Mouse (Mus musculus): ENCODE results near the gene Cbx6. TPM values are rescaled to one million over a fixed set of nuclear protein-coding genes. Genes with fewer than 3 reads are reported as not detected.
"Not testable (repeated sequence)": the region's sequence is repeated elsewhere in the genome, so short reads cannot be mapped to it uniquely, and the experiment has no call there.

Gene Cbx6
- polyA plus RNA-seq, 1 experiment from 2014 or later: 60.8 TPM

DNA sequence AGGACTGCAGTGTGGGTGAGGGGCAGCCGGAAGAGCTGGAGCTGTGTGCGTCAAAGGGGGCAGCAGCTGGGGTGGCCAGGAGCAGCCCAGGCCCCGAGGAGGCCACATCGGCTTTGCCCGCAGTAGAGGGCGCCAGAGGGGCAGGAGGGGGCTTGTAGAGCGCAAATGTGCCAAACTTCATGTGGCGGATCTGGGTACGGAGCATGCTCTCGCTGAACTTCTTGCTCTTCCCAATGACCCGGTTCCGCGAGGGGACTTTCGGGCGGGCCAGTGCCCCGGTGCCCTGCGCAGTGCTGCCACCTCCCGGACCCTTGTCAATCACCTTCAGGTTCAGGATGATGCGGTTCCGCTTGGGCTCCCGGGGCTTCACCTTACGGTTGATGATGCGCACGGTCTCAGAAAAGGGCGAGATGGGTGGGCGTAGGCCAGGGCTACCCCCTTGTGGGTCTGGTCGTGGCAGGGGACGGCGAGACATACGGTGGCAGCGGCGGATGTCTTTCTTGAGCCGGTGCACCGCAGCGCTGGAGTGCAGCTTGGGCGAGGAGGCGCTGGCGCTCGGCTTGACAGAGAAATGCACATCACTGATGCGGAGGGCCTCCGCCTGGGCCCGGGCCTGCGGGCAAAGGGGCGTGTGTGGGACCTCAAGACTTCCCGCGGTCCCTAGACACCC is 6.0 kb downstream of the Cbx6 start:
- Histone ChIP-seq H3K4me3 (no peak overlapping the region), H3K9me3 (no peaks in the 10 kb centered on the region), H3K36me3 (peaks cover 7% of the 10 kb centered on the region; the same call in 1 of the 2 replicates), H3K27me3 (no peaks in the 10 kb centered on the region), H3K9ac (peak overlapping the region; percentile 25), H3K4me1 (replicated peaks) (peaks cover 87% of the 10 kb centered on the region), H3K4me2 (peak overlapping the region; percentile 39), H3K27ac (replicated peaks) (no peak overlapping the region)
- ATAC-seq (ENCODE audit: low FRiP score, low read depth): no peak
- 53% methylated on average over 46 of the region's 46 CpGs for WGBS

DNA sequence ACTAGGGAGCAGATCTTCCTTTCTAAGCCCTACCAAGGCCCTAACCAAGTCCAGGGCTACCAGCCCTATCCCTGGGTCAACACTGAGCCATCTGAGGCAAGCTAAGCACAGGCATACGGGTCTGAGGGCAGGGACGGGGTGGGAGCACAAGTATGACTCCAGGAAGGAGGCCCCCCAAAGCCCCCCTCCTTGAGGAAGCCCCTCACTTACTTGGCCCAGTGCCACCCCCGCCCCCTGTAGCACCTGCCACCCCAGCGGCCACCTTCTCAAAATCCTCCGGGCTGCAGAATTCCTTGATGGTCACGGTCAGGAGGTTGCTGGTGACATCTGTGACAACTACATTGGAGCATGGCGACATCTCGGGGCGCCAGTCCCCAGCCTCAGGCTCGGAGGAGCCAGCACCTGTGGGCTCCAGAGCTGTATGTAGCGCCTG is 6.7 kb downstream of the Cbx6 start:
- ATAC-seq (ENCODE audit: low FRiP score, low read depth): no peak
- 0 out of 2 replicates have a peak overlapping the region, but pooled peaks have one; percentile 0 for H3K9ac ChIP-seq
- WGBS: 73% methylated on average over 11 of the region's 11 CpGs
- H3K4me2 ChIP-seq: peak overlapping the region; percentile 39; the same call in 1 of the 2 replicates
- H3K9me3 ChIP-seq: no peaks in the 10 kb centered on the region
- no peak overlapping the region for H3K27ac ChIP-seq (replicated peaks)
- H3K4me1 ChIP-seq (replicated peaks): peaks cover 85% of the 10 kb centered on the region
- no peaks in the 10 kb centered on the region for H3K27me3 ChIP-seq
- H3K36me3 ChIP-seq: peaks cover 7% of the 10 kb centered on the region; the same call in 1 of the 2 replicates
- no peak overlapping the region for H3K4me3 ChIP-seq

DNA sequence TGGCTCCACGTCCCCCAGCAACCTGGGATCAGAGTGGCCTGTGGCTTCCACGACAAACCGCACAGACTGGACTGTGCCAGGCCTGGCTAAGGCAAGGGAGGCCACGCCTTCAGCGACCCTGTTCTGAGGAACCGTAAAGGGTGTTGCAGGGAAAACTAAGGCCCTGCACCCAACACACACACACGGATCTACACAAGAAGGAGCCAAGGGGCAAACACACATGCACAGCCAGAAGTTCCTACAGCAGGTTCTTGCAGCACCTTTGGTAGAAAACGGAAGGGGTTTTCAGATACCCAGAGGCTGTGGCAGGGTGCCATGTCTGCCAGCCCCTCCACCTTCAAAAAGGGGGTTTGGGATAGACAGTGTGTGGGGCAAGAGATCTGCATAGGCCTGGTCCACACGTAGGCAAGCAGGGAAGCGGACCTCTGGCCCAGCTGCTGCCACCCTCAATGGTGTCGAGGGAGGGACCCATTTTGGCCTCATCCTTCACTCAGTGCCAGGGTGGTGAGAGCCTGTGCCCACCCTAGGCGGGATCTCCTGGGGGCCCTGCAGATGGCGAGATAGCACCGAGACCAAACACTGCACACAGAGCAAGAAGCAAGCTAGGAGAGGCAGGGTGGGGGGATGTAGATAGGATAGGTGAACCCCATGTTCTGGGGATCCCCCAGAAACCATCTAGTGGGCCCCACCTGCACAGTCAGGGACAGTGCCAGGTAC is 7.3 kb downstream of the Cbx6 start:
- no peak overlapping the region for H3K9ac ChIP-seq
- H3K36me3 ChIP-seq: peaks cover 7% of the 10 kb centered on the region; the same call in 1 of the 2 replicates
- peaks cover 85% of the 10 kb centered on the region for H3K4me1 ChIP-seq (replicated peaks)
- 88% methylated on average over 14 of the region's 14 CpGs for WGBS
- H3K27me3 ChIP-seq: no peaks in the 10 kb centered on the region
- no peak overlapping the region for H3K4me3 ChIP-seq
- H3K9me3 ChIP-seq: no peaks in the 10 kb centered on the region
- H3K27ac ChIP-seq (replicated peaks): no peak overlapping the region
- H3K4me2 ChIP-seq: no peak overlapping the region
- 0 out of 2 replicates have a peak, but pooled peaks have one; percentile 5 for ATAC-seq (ENCODE audit: low FRiP score, low read depth)

DNA sequence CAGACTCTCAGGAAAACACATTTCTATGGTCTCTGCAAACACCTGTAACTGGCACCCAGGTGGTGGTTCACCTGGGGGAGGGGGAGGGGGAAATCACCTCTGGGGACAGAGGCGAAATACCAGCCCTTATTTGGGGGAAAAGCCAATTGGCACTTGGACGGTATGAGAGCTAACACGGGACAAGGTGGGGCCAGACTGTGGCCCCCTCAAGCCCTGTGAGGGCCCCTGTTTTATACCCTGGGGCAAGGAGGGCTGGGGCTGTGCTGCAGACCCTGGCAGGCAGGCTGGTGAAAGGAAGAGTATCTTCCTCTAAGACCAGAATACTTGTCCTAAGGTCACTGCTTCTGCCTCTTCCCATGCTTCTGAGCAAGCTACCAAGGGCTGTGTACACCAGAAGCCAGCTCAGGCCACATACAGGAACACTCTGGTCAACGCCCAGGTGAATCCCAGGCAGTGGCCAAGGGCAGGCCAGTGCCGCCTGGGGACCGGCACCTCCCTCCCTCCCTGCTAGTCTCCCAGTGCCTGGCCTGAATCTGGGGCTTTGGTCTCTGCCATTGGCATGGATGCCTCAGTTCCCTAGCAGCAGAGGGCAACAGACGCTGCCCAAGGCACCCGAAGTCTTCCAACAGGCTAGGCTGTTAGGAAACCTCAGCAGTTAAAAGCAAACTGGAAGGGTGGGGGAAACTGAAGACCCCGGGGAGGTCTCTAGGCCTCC is 8.1 kb downstream of the Cbx6 start:
- Histone ChIP-seq H3K4me2 (no peak overlapping the region), H3K27ac (replicated peaks) (no peak overlapping the region), H3K9ac (no peak overlapping the region), H3K27me3 (no peaks in the 10 kb centered on the region), H3K4me1 (replicated peaks) (peaks cover 77% of the 10 kb centered on the region), H3K4me3 (no peak overlapping the region), H3K9me3 (no peaks in the 10 kb centered on the region), H3K36me3 (peaks cover 2% of the 10 kb centered on the region; the same call in 1 of the 2 replicates)
- no peak for ATAC-seq (ENCODE audit: low FRiP score, low read depth)
- WGBS: 91% methylated on average over 9 of the region's 9 CpGs

DNA sequence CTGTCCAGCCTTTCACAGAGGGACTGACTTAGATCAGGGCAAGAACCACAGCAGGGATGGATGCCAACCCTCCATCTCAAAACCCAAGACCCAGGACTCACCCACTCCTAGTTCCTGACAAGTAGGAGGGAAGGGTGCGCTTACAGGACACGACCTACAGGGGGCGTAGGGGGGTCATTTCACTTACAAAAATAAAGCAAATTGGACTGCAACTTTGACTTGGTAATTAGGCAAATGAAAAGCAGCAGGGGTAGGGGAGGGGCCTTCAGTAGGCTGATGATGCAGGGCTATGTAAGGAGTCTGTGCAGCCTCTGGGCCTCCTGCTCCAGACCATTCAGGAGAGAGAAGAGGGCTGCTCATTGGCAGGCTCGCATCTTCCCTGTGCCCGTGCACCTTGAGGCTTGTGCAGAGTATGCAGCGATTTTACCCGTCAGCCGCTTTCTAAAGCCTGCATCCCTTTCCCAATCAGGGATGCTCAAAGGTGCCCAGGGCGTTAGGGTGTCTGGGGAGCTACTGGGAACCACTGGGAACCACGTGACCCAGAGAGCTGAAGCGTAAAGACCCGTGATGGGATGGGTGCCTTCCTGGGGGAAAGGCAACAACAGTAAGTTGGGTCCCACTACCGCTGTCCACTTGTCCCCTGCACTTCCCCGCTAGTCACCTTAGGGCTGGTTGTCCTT is 9.2 kb downstream of the Cbx6 start:
- no peaks in the 10 kb centered on the region for H3K27me3 ChIP-seq
- peaks cover 2% of the 10 kb centered on the region; the same call in 1 of the 2 replicates for H3K36me3 ChIP-seq
- no peak for ATAC-seq (ENCODE audit: low FRiP score, low read depth)
- no peak overlapping the region for H3K9ac ChIP-seq
- no peaks in the 10 kb centered on the region for H3K9me3 ChIP-seq
- H3K27ac ChIP-seq (replicated peaks): peak overlapping the region; percentile 51; the same call in 1 of the 2 replicates
- no peak overlapping the region for H3K4me2 ChIP-seq
- no peak overlapping the region for H3K4me3 ChIP-seq
- peaks cover 68% of the 10 kb centered on the region for H3K4me1 ChIP-seq (replicated peaks)
- 52% methylated on average over 14 of the region's 14 CpGs for WGBS

DNA sequence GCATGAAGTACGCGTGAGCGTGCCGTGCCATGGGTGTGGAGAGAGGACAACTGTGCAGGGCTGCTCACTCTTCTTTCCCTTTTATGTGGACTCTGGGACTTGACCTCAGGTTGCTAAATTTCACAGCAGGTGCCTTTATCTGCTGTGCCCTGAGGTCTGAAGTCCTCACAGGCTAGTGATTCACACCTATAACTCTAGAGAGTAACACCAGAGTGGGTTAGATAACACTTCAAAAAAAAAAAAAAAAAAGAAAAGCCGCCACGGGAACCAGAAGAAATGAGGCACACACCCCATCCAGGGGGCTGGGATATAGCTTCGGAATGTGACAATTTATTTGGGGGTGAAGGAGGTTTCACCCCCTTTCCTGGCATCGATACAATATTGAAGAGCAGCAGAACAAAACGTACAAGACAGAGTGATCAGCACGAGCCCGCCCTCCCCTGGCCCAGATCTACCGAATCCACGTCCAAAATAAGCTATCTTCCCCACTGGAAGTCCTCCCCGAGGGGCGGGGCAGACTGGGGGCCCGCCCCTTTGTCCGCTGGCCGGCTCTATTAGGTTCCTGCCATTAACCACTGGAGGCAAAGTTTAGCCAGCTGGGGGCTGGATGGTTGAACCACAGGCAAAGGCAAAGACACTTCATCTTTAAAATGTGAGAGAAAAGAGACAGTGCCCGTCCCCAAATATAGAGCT is 10.8 kb downstream of the Cbx6 start:
- 78% methylated on average over 19 of the region's 19 CpGs for WGBS
- Histone ChIP-seq H3K27me3 (no peaks in the 10 kb centered on the region), H3K27ac (replicated peaks) (no peak overlapping the region), H3K36me3 (peaks cover 2% of the 10 kb centered on the region; the same call in 1 of the 2 replicates), H3K9me3 (no peaks in the 10 kb centered on the region), H3K4me3 (no peak overlapping the region), H3K9ac (no peak overlapping the region), H3K4me2 (no peak overlapping the region), H3K4me1 (replicated peaks) (peaks cover 54% of the 10 kb centered on the region)
- no peak for ATAC-seq (ENCODE audit: low FRiP score, low read depth)

DNA sequence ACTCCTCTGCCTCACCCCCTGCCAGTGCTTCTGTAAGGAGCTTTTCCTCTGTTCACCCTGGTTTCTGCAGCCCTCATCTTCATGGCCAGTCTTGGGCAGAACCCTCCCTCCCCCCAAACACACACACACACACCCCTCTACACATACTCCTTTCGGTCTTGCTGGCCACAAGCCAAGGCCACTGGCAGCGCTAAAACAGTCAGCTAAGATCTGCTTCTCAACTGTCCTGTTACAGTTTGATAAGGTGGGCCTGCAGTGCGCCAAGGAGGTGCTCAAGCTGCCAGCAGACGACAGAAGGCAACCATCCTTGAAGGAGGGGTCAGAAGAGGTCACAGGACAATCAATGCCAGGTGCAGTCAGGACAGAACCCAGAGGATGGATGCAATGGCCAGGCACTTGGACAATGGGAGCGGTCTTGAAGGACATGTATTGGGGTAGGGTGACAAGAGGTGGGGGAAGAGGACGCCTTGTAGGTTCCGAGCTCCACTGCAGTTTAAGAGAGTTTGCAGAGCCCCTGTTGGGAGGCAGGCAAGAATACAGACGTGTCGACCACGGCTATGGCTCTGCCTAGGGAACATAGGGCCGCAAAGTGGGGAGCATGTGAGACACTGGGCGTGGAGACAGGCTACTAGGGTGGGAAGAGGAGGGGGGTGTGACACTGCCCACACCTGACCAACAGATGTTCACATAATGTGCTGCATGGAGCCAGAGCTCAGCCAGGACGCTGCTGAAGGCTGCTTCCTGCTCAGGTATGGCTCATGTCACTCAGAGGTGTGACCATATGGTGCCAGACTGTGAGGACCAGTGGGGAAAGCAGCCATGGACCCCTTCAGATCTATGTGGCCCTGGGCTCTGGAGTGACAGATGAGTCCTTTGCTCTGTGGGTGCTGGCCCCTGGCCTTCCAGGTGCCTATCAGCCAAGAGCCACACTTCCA is 12.0 kb downstream of the Cbx6 start:
- no peaks in the 10 kb centered on the region; the same call in 1 of the 2 replicates for H3K36me3 ChIP-seq
- H3K27ac ChIP-seq (replicated peaks): no peak overlapping the region
- no peaks in the 10 kb centered on the region for H3K27me3 ChIP-seq
- no peak overlapping the region for H3K9ac ChIP-seq
- 0 out of 2 replicates have a peak, but pooled peaks have one; percentile 20 for ATAC-seq (ENCODE audit: low FRiP score, low read depth)
- H3K4me1 ChIP-seq (replicated peaks): peaks cover 42% of the 10 kb centered on the region
- WGBS: 68% methylated on average over 13 of the region's 13 CpGs
- no peak overlapping the region for H3K4me3 ChIP-seq
- H3K4me2 ChIP-seq: no peak overlapping the region
- no peaks in the 10 kb centered on the region for H3K9me3 ChIP-seq

DNA sequence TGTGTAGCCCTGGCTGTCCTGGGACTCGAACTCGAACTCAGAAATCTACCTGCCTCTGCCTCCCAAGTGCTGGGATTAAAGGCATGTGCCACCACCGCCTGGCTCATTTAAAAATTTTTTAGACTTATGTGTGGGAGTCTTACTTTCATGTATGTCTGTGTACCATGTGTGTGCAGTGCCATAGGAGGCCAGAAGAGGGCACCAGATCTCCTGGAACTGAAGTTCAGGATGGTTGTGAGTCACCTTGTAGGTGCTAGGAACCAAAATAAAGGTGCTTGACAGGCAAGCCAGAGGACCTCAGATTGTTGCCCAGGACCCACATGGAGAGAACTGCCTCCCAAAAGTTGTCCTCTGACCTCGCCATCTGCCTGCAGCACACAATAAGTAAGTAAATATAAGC is 16.2 kb downstream of the Cbx6 start:
- Histone ChIP-seq H3K4me2 (no peak overlapping the region), H3K36me3 (no peaks in the 10 kb centered on the region; the same call in 1 of the 2 replicates), H3K4me1 (replicated peaks) (peaks cover 8% of the 10 kb centered on the region), H3K27ac (replicated peaks) (no peak overlapping the region), H3K27me3 (no peaks in the 10 kb centered on the region), H3K9ac (no peak overlapping the region), H3K9me3 (no peaks in the 10 kb centered on the region), H3K4me3 (no peak overlapping the region)
- 90% methylated on average over 4 of the region's 4 CpGs for WGBS
- ATAC-seq (ENCODE audit: low FRiP score, low read depth): no peak

DNA sequence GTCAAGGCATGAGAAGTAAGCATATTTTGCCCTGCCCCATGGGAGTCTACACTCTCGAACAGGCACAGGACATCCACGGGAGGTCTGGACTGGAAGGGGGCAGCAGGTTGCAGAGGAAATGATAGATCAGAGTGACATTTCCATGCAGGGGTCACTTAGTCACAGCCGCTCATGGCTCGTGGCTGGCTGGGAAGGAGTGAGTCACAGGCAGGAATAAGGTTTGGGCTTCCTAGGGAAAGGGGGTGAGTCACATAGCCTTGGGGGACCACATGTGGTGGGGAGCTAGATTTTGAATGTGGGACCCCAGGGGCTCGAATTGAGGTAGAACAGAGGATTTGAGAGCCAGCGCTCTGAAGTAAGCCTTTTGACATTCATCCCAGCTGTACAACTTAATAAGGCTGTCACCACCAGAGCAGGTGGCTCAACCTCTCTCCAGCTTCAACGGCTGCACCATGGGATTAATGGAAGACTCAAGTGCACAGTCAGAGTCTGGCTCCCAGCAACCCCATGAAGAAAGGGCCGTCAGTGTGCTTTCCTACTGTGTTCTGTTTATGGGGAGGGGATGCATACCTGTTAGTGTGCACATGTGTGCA is 20.7 kb downstream of the Cbx6 start:
- H3K27me3 ChIP-seq: no peaks in the 10 kb centered on the region

DNA sequence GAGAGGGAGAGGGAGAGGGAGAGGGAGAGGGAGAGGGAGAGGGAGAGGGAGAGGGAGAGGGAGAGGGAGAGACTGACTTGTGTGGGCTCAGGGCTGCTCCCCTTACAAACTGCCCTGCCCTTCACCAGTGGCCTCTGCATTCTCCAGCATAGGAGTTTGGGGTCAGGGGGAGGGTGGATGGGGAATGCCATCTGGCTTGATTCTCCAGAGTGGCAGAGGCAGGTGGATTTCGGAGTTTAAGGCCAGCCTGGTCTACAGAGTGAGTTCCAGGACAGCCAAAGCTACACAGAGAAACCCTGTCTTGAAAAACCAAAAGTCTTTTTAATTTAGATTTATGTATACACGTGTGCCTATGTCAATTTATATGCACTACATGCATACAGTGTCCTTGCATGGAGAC is 21.6 kb downstream of the Cbx6 start:
- H3K9ac ChIP-seq; H3K36me3 ChIP-seq; H3K27me3 ChIP-seq; H3K9me3 ChIP-seq; H3K4me1 ChIP-seq (replicated peaks); H3K4me3 ChIP-seq; H3K4me2 ChIP-seq; H3K27ac ChIP-seq (replicated peaks); ATAC-seq (ENCODE audit: low FRiP score, low read depth): not testable (repeated sequence)
- 75% methylated on average over 2 of the region's 2 CpGs for WGBS

More for the DNA sequence above, 20.7 kb downstream of the Cbx6 start:
- no peak overlapping the region for H3K9ac ChIP-seq
- no peaks in the 10 kb centered on the region for H3K9me3 ChIP-seq
- H3K4me3 ChIP-seq: no peak overlapping the region
- no peaks in the 10 kb centered on the region for H3K36me3 ChIP-seq
- no peak for ATAC-seq (ENCODE audit: low FRiP score, low read depth)
- no peak overlapping the region for H3K27ac ChIP-seq (replicated peaks)
- H3K4me2 ChIP-seq: no peak overlapping the region
- H3K4me1 ChIP-seq (replicated peaks): no peaks in the 10 kb centered on the region
- WGBS: 39% methylated on average over 8 of the region's 8 CpGs

Measured in hindbrain, embryonic 15.5 days (tissue).